Mouse (Mus musculus): ENCODE data around the gene Hist1h4b. TPM values are rescaled to one million over a fixed set of nuclear protein-coding genes. Genes with fewer than 3 reads are reported as not detected.

The Hist1h4b gene
- polyA plus RNA-seq (2012; ENCODE audit: low replicate concordance) = 4.4 and 10.3 TPM in 2 replicates

DNA sequence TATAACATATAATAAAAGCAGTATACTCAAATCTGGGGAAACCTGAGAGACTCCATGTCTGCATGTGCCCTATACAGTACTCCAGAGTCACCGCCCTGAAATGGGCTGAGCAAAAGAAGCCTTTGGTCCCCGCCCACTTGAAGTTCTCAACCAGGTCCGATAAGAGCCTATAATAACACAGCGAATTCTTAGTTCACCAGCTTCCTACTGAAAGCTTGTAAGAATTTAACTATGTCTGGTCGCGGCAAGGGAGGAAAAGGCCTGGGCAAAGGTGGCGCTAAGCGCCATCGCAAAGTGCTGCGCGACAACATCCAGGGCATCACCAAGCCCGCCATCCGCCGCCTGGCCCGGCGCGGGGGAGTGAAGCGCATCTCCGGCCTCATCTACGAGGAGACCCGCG lies at the start of gene Hist1h4b:
Gene Hist1h4b, plus strand, starts transcription at position 224 of the 400 bp plus-strand sequence.

DNA sequence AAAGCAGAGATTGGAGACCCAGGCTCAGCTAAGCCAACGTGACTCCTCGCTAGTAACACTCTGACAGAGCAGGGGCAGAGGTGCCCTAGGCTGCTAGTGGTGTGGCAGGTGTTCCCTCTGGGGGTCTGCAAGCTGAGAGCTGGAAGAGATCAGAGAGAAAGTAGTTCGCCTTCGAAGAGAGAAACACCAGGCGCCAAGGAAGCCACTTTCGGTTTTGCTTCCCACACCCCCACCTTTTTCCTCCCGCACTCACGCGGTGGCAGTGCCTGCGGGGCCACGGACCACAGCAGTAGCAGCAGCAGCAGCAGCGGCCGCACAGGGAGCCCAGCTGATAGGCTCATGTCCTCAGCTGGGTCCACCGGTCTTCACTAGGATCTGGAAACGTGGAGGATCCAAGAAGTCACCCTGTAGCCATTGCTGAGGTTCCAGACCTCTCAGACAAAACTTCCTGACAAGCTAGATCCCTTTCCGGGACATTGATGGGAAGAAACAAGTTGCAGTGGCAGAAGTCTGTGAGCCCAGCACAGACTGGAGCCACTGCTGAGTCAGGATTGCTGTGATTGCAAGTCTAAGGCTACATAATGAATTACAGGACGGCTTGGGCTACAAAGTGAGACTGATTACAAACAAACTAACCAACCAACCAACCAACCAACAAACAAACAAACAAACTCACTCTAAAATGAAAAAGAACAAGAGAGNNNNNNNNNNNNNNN lies 46.3 kb upstream of the Hist1h4b start, which contains the start of gene Hfe:
Gene Hfe, minus strand, starts transcription at position 481 of the 716 bp plus-strand sequence.

DNA sequence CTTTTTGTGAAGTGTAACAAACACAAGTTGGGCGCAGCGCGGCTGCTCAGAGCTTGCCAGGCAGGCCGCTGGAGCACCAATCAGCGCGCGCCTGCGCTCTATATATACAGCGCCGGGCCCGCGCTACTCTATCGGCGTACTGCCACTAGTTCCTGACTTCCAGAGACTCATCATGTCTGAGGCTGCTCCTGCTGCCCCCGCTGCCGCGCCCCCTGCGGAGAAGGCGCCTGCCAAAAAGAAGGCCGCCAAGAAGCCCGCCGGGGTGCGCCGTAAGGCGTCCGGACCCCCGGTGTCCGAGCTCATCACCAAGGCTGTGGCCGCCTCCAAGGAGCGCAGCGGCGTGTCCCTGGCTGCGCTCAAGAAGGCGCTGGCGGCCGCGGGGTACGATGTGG lies 18.1 kb upstream of the Hist1h4b start, which contains the start of gene Hist1h1c:
Gene Hist1h1c, plus strand, starts transcription at position 132 of the 392 bp plus-strand sequence.

DNA sequence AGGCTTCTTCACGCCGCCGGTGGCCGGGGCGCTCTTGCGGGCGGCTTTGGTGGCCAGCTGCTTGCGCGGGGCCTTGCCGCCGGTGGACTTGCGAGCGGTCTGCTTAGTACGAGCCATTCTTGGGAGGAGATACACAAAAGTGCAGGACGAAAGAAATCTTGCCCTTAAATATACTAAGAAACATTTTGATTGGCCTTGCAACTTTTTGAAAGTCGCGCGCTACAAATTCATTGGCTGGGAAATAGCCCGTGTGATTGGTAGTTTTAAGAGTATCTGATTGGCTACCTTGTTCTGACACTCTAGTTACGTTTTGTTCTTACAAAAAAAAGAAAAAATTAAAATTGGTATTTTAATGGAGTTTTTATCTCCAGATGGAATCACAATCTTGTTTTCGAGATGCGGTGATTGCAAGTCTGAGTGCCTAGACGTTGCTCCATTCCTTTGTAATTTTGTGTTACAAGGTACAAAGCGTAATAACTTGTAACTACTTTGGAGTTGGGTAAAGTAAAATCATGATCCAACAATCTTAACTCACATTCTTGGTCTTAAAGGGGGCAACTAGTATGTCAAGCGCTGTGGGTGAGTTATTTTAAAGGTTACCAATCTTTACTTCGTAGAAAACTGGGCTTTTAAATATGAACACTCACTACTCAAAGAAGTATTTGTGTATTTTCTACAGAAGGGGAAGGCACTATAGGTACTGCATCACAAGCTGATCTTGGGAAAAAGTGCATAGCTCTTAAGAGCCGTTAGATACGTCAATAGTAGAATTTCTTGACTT lies 11.2 kb upstream of the Hist1h4b start, which contains the start of gene Hist1h3c:
Gene Hist1h3c, minus strand, starts transcription at position 222 of the 781 bp plus-strand sequence.

DNA sequence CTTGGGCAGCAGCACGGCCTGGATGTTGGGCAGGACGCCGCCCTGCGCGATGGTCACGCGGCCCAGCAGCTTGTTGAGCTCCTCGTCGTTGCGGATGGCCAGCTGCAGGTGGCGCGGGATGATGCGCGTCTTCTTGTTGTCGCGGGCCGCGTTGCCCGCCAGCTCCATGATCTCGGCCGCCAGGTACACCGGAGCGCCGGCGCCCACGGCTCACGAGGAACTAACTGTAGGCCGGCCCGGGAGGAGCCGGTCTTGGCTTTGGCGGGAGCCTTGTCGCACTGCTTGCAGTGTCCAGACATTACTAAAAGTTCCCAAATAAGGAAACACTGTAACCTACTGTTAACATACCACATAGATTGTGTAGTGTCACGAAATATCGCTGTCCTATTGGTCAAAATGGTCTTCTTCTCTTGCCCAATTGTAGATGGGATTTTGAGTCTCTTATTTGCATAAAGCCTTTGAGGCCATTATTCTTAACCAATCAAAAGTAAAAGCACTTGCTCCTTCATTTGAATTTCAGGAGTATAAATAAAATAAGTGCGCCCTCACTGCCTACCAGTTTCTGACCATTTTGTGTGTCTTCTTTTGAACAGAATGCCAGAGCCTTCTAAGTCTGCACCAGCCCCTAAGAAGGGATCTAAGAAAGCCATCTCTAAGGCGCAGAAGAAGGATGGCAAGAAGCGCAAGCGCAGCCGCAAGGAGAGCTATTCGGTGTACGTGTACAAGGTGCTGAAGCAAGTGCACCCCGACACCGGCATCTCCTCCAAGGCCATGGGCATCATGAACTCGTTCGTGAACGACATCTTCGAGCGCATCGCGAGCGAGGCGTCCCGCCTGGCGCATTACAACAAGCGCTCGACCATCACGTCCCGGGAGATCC lies 10.4 kb upstream of the Hist1h4b start, which contains the start of gene Hist1h2bb:
Gene Hist1h2bb, plus strand, starts transcription at position 534 of the 880 bp plus-strand sequence.

DNA sequence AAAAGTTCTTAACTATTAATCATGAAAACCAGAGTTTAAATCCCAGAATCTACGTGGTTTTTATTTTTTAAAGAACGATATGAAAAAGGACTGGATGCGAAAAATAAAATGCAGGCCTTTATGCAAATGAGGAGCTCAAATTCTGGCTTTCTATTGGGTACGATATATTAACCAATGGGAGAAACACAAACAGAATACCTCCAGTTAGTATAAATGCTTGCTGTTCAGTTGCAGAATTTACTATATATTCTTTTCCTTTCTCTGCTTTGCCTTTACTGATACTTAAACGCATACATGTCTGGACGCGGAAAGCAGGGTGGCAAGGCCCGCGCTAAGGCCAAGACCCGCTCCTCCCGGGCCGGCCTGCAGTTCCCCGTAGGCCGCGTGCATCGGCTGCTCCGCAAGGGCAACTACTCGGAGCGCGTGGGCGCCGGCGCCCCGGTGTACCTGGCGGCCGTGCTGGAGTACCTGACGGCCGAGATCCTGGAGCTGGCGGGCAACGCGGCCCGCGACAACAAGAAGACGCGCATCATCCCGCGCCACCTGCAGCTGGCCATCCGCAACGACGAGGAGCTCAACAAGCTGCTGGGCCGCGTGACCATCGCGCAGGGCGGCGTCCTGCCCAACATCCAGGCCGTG lies 5.9 kb upstream of the Hist1h4b start, which contains the start of gene Hist1h2ab:
Gene Hist1h2ab, plus strand, starts transcription at position 288 of the 639 bp plus-strand sequence.

DNA sequence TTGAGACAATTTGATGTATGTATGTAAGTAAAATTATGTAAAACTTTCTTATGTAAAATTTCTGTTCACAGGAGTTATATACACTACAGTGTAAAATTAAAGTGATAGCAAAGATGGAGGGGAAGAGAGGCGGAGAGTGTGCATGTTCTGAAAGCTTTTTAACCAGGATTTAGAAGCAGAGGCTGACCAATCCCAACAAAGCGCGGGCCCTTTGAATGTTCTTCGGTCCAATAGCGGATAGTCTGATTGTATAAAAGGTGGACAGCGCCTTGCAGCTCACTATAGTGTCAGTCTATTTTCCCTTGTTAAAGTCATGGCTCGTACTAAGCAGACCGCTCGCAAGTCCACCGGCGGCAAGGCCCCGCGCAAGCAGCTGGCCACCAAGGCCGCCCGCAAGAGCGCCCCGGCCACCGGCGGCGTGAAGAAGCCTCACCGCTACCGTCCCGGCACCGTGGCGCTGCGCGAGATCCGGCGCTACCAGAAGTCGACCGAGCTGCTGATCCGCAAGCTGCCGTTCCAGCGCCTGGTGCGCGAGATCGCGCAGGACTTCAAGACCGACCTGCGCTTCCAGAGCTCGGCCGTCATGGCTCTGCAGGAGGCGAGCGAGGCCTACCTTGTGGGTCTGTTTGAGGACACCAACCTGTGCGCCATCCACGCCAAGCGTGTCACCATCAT lies 4.6 kb upstream of the Hist1h4b start, which contains the start of gene Hist1h3b:
Gene Hist1h3b, plus strand, starts transcription at position 201 of the 675 bp plus-strand sequence.

DNA sequence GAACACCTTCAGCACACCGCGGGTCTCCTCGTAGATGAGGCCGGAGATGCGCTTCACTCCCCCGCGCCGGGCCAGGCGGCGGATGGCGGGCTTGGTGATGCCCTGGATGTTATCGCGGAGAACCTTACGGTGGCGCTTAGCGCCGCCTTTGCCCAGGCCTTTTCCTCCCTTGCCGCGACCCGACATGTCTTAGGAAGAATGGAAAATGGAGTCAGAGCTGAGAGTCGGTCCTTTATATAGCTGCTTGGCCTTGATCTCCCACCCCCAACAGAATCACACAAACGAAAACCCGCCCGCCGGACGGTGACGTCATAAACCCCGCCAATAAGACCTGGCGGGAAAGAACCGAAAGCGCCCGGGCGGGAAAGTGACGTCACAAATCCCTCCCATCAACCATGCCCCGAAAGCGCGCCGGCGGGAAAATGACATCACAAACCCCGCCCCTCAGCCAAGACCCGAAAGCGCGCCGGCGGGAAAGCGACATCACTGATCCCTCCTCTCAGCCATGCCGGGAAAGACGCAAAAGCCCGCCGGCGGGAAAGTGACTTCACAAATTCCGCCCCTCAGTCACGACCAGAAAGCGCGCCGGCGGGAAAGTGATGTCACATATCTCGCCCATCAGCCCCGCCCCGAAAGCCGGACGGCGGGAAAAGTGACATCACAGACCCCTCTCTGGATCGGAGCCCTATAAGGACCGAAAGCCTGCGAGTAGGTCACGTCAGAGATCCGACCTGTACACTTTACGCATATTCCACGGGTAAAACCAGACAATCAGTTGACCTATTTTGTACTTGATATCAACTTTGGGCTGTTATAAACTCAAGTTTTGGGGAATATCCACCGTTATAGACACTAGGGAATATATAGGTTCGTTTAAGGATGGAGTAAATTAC lies 4.4 kb downstream of the Hist1h4b start, which contains the start of gene Hist1h4a:
Gene Hist1h4a, minus strand, starts transcription at position 259 of the 893 bp plus-strand sequence.

DNA sequence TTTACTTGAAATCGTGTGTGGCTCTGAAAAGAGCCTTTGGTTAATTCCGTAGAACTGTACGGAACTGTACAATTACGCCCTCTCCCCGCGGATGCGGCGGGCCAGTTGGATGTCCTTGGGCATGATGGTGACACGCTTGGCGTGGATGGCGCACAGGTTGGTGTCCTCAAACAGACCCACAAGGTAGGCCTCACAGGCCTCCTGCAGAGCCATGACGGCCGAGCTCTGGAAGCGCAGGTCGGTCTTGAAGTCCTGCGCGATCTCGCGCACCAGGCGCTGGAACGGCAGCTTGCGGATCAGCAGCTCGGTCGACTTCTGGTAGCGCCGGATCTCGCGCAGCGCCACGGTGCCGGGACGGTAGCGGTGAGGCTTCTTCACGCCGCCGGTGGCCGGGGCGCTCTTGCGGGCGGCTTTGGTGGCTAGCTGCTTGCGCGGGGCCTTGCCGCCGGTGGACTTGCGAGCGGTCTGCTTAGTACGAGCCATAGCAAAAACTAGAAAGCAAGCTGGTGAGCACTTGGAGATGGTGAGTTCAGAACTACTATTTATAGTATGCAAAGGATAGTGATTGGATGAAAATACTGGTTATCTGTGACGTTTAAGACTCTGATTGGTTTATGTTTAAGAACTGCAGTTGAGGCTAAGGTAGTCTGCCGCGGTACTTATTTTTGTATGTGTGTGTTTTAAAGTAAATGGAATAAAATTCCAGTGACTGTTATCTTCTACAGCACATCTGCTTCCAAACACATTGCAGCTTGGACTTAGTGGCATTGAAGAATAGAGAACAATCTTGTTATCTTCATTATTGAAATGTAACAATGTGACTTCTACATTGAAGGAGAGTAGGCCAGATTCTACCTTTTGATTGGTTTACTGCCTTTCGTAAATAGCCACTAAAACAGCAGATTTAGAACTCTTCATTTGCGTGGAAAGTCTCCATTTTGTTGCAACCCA lies 5.3 kb downstream of the Hist1h4b start, which contains the start of gene Hist1h3a:
Gene Hist1h3a, minus strand, starts transcription at position 516 of the 951 bp plus-strand sequence.

DNA sequence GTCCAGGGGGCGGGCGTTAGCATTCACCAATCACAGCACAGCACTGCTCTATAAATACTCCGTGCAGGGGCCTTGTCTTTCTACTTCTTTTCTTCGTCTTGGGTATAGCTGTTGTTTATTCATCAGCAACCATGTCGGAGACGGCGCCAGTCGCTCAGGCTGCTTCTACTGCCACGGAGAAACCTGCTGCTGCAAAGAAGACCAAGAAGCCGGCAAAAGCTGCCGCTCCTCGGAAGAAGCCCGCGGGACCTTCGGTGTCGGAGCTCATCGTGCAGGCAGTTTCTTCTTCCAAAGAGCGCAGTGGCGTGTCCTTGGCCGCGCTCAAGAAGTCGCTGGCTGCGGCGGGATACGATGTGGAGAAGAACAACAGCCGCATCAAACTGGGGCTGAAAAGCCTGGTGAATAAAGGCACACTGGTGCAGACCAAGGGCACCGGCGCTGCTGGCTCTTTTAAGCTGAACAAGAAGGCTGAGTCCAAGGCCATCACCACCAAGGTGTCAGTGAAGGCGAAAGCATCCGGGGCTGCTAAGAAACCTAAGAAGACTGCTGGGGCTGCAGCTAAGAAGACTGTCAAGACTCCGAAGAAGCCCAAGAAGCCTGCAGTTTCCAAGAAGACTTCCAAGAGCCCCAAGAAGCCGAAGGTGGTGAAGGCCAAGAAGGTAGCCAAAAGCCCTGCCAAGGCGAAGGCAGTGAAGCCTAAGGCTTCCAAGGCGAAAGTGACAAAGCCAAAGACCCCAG lies 6.9 kb downstream of the Hist1h4b start, which contains the start of gene Hist1h1a:
Gene Hist1h1a, plus strand, starts transcription at position 81 of the 738 bp plus-strand sequence.

DNA sequence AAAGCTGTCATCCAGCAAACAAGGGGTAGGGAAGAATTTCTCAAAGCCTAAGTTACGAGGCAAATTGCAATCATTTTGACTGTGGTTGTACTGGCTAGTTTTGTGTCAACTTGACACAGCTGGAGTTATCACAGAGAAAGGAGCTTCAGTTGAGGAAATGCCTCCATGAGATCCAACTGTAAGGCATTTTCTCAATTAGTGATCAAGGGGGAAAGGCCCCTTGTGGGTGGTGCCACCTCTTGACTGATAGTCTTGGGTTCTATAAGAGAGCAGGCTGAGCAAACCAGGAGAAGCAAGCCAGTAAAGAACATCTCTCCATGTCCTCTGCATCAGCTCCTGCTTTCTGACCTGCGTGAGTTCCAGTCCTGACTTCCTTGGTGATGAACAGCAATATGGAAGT lies 12.8 kb downstream of the Hist1h4b start, which contains the start of gene Trim38:
Gene Trim38, plus strand, starts transcription at position 301 of the 400 bp plus-strand sequence.

DNA sequence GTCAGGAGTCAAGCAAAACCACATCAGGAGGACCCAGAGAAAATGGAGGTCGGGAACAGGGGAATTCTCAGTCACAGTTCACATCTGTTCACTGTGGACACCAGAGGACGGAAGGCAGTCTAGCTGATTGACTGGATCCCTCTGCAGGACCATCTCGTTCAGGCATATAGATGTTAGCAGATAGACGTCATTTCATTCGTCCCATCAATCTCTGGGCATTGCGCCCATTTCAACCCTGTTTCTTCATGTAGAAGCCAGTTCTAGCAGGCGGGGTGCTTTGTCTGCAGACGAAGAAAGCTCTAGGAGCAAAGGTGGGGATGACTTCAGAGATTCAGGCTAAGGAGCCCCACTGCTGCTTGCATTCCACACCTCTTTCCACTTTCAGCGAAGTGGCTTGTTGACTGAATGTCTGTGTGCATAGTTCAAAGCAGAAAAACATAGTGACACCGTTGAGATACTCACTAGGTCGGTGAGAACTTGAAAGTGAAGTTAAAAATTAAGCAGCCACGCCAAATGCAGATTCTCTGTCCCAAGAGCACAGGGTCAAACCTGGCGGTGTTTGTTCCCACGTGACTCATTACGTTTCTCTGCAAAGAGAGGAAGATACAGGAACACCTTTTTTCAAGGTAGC lies 49.7 kb downstream of the Hist1h4b start, which contains the start of gene Slc17a2:
Gene Slc17a2, plus strand, starts transcription at position 572 of the 631 bp plus-strand sequence.

Other genes with a start within 250 kb of the Hist1h4b start
- gene Hist1h4h, start 226.0 kb upstream of the Hist1h4b start, polyA plus RNA-seq (2012; ENCODE audit: low replicate concordance) = 10.6 and 15.4 TPM in 2 replicates
- 44.2 and 69.4 TPM in 2 replicates for gene Hist1h2af, start 223.1 kb upstream of the Hist1h4b start, polyA plus RNA-seq (2012; ENCODE audit: low replicate concordance)
- gene Hist1h3g, start 221.6 kb upstream of the Hist1h4b start, polyA plus RNA-seq (2012; ENCODE audit: low replicate concordance) = 1.6 and 7.3 TPM in 2 replicates
- 0.36 and 0.54 TPM in 2 replicates for gene Hist1h2bh, start 213.6 kb upstream of the Hist1h4b start, polyA plus RNA-seq (2012; ENCODE audit: low replicate concordance)
- 2.4 and 2.8 TPM in 2 replicates for gene Hist1h3f, start 213.0 kb upstream of the Hist1h4b start, polyA plus RNA-seq (2012; ENCODE audit: low replicate concordance)
- gene Hist1h4f, start 205.4 kb upstream of the Hist1h4b start, polyA plus RNA-seq (2012; ENCODE audit: low replicate concordance) = 3.8 and 7.2 TPM in 2 replicates
- 0.55 and 0.68 TPM in 2 replicates for gene Hist1h1d, start 203.8 kb upstream of the Hist1h4b start, polyA plus RNA-seq (2012; ENCODE audit: low replicate concordance)
- gene Hist1h3e, start 194.6 kb upstream of the Hist1h4b start, polyA plus RNA-seq (2012; ENCODE audit: low replicate concordance) = 3.2 and 3.6 TPM in 2 replicates
- 4.8 and 7.7 TPM in 2 replicates for gene Hist1h2ae, start 185.8 kb upstream of the Hist1h4b start, polyA plus RNA-seq (2012; ENCODE audit: low replicate concordance)
- 4.5 and 23.6 TPM in 2 replicates for gene Hist1h2bg, start 185.6 kb upstream of the Hist1h4b start, polyA plus RNA-seq (2012; ENCODE audit: low replicate concordance)
- 2.0 and 4.0 TPM in 2 replicates for gene Hist1h2bf, start 182.8 kb upstream of the Hist1h4b start, polyA plus RNA-seq (2012; ENCODE audit: low replicate concordance)
- 2.4 and 2.6 TPM in 2 replicates for gene Hist1h2ad, start 182.6 kb upstream of the Hist1h4b start, polyA plus RNA-seq (2012; ENCODE audit: low replicate concordance)
- 0.33 and 1.7 TPM in 2 replicates for gene Hist1h3d, start 181.2 kb upstream of the Hist1h4b start, polyA plus RNA-seq (2012; ENCODE audit: low replicate concordance)
- 12.3 and 12.6 TPM in 2 replicates for gene Hist1h4d, start 175.4 kb upstream of the Hist1h4b start, polyA plus RNA-seq (2012; ENCODE audit: low replicate concordance)
- gene Hist1h2be, start 135.9 kb upstream of the Hist1h4b start, polyA plus RNA-seq (2012; ENCODE audit: low replicate concordance) = 1.4 and 1.7 TPM in 2 replicates
- gene Hist1h1e, start 134.5 kb upstream of the Hist1h4b start, polyA plus RNA-seq (2012; ENCODE audit: low replicate concordance) = 5.6 and 11.8 TPM in 2 replicates
- gene Hist1h2ac, start 73.1 kb upstream of the Hist1h4b start, polyA plus RNA-seq (2012; ENCODE audit: low replicate concordance) = 0.80 and 1.2 TPM in 2 replicates
- gene Hist1h2bc, start 72.8 kb upstream of the Hist1h4b start, polyA plus RNA-seq (2012; ENCODE audit: low replicate concordance) = 10.2 and 11.3 TPM in 2 replicates
- gene Hist1h1t, start 61.2 kb upstream of the Hist1h4b start, polyA plus RNA-seq (2012; ENCODE audit: low replicate concordance) = not detected in 2 replicates
- gene Hist1h4c, start 58.6 kb upstream of the Hist1h4b start, polyA plus RNA-seq (2012; ENCODE audit: low replicate concordance) = 2.4 and 2.5 TPM in 2 replicates
- gene Hfe, start 46.2 kb upstream of the Hist1h4b start, polyA plus RNA-seq (2012; ENCODE audit: low replicate concordance) = 12.7 and 34.4 TPM in 2 replicates
- gene Hist1h1c, start 18.2 kb upstream of the Hist1h4b start, polyA plus RNA-seq (2012; ENCODE audit: low replicate concordance) = 26.1 and 77.9 TPM in 2 replicates
- gene Hist1h3c, start 11.4 kb upstream of the Hist1h4b start, polyA plus RNA-seq (2012; ENCODE audit: low replicate concordance) = 0.55 and 4.8 TPM in 2 replicates
- 3.5 and 6.0 TPM in 2 replicates for gene Hist1h2bb, start 10.3 kb upstream of the Hist1h4b start, polyA plus RNA-seq (2012; ENCODE audit: low replicate concordance)
- gene Hist1h2ab, start 5.9 kb upstream of the Hist1h4b start, polyA plus RNA-seq (2012; ENCODE audit: low replicate concordance) = 4.8 and 6.2 TPM in 2 replicates
- 4.0 TPM in 1 of 2 replicates, not detected in the other for gene Hist1h3b, start 4.7 kb upstream of the Hist1h4b start, polyA plus RNA-seq (2012; ENCODE audit: low replicate concordance)
- gene Hist1h4a, start 4.2 kb downstream of the Hist1h4b start, polyA plus RNA-seq (2012; ENCODE audit: low replicate concordance) = 5.9 and 9.4 TPM in 2 replicates
- 1.4 and 5.7 TPM in 2 replicates for gene Hist1h3a, start 5.4 kb downstream of the Hist1h4b start, polyA plus RNA-seq (2012; ENCODE audit: low replicate concordance)
- gene Hist1h1a, start 6.7 kb downstream of the Hist1h4b start, polyA plus RNA-seq (2012; ENCODE audit: low replicate concordance) = 0.40 and 0.81 TPM in 2 replicates
- gene Trim38, start 12.9 kb downstream of the Hist1h4b start, polyA plus RNA-seq (2012; ENCODE audit: low replicate concordance) = not detected in 2 replicates
- gene Slc17a2, start 50.0 kb downstream of the Hist1h4b start, polyA plus RNA-seq (2012; ENCODE audit: low replicate concordance) = not detected in 2 replicates
- not detected in 2 replicates for gene Slc17a3, start 82.4 kb downstream of the Hist1h4b start, polyA plus RNA-seq (2012; ENCODE audit: low replicate concordance)
- gene Slc17a1, start 110.7 kb downstream of the Hist1h4b start, polyA plus RNA-seq (2012; ENCODE audit: low replicate concordance) = not detected in 2 replicates
- not detected in 2 replicates for gene Slc17a4, start 158.0 kb downstream of the Hist1h4b start, polyA plus RNA-seq (2012; ENCODE audit: low replicate concordance)
- gene Hist1h2ba, start 177.1 kb downstream of the Hist1h4b start, polyA plus RNA-seq (2012; ENCODE audit: low replicate concordance) = not detected in 2 replicates
- not detected in 2 replicates for gene Hist1h2aa, start 177.4 kb downstream of the Hist1h4b start, polyA plus RNA-seq (2012; ENCODE audit: low replicate concordance)
- gene Scgn, start 234.2 kb downstream of the Hist1h4b start, polyA plus RNA-seq (2012; ENCODE audit: low replicate concordance) = not detected in 2 replicates

Data from hematopoietic multipotent progenitor cell, adult 10-12 weeks (in vitro differentiated cells).